Mouse (Mus musculus): Measurements from ENCODE around the gene Dip2b.
A peak's percentile ranks its signal among the peaks of the same experiment; 100 is the strongest.

DNA sequence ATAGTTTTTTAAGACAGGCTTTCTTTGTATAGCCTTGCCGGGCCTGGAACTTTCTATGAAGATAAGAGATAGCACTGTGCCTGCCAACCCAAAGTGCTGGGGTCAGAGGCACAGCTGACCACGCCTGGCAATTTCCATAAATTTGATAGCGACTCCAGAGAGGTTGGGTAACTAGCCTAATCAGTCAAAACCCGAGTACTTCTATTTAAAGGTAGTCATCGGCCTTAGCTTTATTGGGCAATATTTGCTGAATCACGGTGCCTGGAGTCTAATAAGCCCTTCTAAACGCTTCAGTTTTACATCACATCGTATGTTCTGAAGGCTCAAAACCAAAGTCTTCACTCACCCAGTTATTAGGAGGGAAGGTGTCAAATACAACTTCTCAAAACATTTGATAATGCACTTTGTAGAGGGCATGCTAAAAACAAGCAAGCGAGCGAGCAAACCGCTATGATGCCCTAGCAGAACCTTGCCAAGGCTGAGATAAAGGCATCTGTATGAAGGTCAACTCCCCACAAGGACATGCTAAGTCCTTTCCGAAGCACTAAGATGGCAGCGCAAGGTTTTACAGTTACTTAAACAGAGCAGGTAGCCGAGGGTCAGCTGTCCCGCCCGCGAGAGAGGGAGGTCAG lies 188.7 kb downstream of the Dip2b start:
- TF ChIP-seq POLR2A (IDR thresholded peaks at IDR 0.05; ENCODE audit: control insufficient read depth, low read depth, low read length) = no peak
- 0 out of 2 replicates have a peak, but pooled peaks have one; percentile 8 for TF ChIP-seq CTCF (IDR thresholded peaks at IDR 0.05; ENCODE audit: control insufficient read depth, insufficient read depth, insufficient replicate concordance, low read depth, low read length)
